Mouse (Mus musculus): ENCODE results near the gene Nt5c2.

Nt5c2 gene

DNA sequence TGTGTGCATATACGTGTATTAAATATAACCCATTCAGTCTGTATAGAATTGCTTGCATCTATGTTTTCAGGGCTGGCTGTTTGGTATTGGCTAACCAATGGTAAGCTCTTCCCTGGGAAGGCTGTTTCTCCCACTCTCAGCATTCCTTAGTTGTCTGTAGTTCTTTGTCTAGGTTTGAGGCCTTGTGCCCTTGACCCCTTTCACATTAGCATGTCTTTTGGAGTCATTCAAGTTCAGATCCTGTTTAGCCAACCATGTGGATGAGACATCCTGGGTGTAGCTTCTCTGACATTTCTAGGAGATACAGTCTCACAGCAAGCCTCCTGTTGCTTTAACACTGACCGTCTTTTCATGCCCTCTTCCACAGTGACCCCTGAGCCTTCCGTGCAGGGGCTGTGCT, 178.9 kb downstream of the Nt5c2 start:
- no peak for DNase-seq

- DNase-seq, result no peak
These were observed 179.6 kb downstream of the Nt5c2 start for GRCm38 (mm10) chr19:46835339-46835738.

DNA sequence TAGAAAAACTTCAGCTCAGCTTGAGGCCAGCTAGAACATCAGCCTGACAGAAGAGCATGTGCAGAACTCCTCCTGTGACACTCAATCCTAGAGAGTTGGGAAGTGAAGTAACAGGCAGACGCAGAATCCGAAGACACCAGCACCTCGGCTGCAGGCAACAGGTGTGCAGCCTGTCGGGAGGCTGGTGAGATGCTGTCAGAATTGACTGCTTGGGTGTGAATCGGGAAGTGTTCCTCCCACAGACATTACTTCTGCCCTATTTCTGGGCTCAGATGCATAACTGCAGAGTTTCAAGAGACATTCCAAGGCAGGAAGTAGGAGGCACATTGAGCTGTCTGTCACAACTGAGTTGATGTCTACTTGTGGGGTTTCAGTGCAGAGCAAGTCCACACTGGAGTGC, 180.7 kb downstream of the Nt5c2 start:
- DNase-seq, result no peak
